Mouse (Mus musculus): ENCODE measurements around the gene M1ap.

Gene M1ap

GRCm38 (mm10) chr6:82946651-82947050 lies at the start of gene M1ap:
Gene M1ap (plus strand): TSS chr6:82946902.
- in situ Hi-C loops (cut with MboI) = no loop called here

- in situ Hi-C loops (cut with MboI) = no loop called here
Measured at GRCm38 (mm10) chr6:82897311-82897710, 49.4 kb upstream of the M1ap start.

- in situ Hi-C loops (cut with MboI) = no loop called here
Measured at GRCm38 (mm10) chr6:82898227-82898626, 48.5 kb upstream of the M1ap start.

DNA sequence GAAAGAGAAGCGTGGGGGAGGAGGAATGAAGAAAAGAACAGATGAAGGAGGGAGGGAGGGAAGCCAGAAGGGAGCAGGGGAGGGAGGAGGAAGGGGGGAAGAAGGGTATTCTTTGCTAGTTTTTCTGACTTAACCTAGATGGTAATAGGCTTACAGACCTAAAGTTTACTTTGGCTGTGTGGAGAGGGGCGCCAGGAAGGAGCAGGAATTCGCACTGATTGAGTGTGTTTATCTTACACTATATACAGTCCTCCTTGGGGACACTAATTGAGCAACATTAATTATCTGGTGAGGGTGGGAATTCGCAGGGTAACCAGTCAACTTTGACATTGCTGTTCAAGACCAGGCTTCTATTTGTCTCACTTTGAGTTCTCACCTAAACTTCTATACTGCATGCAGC lies 48.0 kb upstream of the M1ap start:
- in situ Hi-C loops (cut with MboI) = no loop called here

DNA sequence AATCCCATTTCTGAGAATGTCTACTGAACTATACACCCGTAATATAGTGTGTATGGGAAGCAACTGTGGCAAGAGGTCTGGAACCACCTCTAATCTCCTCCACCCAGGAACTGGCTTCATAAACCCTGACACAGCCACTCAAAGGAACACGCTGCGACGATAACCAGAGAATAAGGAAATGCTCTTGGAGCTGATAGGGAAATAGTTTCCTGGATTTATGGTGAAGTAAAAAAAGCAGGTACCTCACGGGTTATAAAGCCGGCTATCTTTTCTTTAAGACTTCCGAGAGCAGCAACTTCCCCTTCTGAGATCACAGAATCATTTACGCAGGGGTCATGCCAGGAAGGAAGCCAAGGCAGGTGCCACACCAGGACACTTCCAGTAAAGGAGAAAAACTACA lies 44.1 kb upstream of the M1ap start:
- in situ Hi-C loops (cut with MboI) = no loop called here

GRCm38 (mm10) chr6:82906985-82907384 lies 39.7 kb upstream of the M1ap start:
- in situ Hi-C loops (cut with MboI) = no loop called here

- in situ Hi-C loops (cut with MboI) = no loop called here
Measured at GRCm38 (mm10) chr6:82908034-82908433, 38.7 kb upstream of the M1ap start.

DNA sequence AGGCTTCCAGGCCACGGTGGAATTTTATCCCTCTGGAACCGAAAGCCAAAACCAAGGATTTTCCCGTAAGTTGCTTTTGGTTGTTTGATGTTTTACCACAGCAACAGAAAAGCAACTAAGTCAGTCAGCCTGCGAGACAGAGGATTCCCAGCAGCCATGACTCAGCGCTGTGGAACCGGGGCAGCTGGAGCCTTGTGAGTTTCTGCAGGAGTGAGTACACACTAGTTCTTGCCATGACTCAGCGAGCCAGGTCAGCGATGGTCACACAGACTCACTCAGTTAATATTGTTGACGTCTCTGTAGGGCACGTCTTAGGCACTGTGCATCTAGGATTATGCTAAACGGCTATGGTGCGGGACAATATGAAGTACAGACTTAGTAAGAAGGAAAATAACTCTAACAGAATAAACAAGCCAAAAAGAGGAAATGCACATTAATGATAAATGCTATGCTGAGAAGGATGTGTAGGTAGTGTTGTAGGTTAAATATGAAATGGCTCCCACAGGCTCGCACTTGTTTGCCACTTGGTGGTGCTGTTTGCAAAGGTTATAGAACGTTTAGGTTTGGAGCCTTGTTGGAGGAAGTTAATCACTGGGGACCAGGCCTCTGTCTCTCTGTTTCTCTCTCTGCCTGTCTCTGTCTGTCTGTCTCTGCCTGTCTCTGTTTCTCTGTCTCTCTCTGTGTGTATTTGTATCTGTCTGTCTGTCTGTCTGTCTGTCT lies 37.4 kb upstream of the M1ap start:
- in situ Hi-C loops (cut with MboI) = no loop called here

GRCm38 (mm10) chr6:82911303-82911702 lies 35.4 kb upstream of the M1ap start:
- in situ Hi-C loops (cut with MboI) = no loop called here

DNA sequence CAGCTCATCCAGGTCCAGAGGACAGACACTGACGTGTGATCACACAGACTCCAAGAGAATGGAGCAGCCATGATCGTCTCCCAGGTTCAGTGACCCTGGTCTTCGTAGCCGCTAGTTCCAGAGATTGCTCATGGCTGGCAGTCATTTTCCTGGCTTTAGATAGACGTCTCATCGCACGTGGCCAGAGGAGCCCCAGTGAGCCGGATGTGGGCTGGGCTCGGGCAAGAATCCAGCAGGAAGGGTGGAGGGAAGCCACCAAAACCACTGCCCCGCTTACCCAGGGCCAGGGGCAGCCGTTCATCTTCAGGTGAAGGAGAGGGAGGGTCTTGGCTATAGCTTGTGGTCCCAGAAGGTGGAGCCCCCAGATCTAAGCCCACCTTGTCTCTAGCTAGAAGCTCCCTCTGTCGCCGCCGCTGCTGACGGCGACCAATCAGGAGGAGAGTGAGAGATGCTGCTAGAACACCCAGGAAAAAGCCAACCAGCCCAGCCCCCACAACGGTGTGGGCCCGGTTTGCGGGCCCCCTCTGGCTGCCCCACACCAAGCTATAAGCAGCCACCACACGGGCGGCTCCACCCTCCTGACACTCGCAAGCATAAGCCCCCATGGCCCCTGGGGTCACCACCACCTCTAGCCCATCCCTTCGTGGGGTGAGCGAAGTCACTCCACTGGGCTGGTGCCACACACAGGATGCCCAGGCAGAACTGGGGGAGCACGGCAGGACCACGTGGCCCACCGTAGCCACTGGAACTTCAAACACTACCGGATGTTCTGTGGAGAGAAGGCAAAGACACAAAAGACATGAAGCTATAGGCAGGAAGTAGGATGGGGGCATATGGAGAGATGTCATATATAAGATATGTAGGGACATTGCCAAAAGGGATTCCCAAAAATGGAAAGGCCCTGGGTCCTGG lies 33.1 kb upstream of the M1ap start:
- in situ Hi-C loops (cut with MboI) = no loop called here

- in situ Hi-C loops (cut with MboI) = no loop called here
Measured at GRCm38 (mm10) chr6:82915889-82916288, 30.8 kb upstream of the M1ap start.

- in situ Hi-C loops (cut with MboI) = no loop called here
Measured at GRCm38 (mm10) chr6:82916459-82916858, 30.2 kb upstream of the M1ap start.

DNA sequence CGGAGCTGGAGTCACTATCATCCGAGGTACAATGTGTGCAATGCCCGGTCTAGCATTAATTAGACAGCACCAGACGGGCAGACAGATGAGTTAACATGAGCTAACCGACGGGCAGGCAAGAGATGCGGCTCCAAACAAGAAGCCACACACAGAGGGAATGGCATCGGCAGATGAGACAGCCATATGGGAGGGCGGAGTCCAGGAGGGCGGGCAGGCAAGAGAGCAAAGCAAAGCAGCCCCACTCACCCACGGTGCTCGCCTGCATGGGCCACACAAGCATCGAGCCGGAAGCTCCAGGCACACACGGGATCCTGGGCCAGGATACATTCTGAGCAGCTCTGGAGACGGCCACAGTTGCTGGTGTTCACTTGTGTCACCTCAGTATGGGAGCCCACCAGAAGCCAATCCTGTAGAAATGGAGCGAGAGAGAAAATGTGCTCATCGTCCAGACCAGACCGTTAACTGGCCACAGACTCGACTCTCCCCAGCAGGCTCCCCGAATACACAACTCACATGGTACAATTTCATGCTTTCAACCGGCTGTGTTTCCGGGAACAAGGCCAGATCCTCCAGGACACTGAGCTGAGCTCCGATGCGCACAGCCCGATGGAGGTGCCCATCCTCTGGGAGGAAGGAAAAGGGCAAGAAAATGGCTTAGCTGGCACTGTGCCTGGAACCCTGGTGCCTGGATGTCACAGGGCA lies 29.5 kb upstream of the M1ap start:
- in situ Hi-C loops (cut with MboI) = no loop called here

DNA sequence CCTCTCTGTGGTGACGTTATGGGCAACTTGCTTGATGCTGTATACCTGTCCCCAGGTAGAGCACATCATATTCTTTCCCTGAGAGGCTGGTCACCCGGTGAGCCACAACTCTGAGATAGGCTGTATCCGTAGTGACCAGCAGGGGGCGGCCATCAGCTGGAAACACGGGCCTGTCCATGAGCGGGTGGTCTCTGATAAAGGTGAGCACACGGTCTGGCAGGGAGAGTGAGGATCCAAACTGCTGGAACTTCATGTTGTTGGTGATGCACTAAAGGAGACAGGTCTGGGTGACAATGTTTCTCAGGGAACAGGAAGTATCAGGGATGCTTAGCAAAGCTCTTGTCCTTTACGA lies 28.9 kb upstream of the M1ap start:
- in situ Hi-C loops (cut with MboI) = no loop called here

DNA sequence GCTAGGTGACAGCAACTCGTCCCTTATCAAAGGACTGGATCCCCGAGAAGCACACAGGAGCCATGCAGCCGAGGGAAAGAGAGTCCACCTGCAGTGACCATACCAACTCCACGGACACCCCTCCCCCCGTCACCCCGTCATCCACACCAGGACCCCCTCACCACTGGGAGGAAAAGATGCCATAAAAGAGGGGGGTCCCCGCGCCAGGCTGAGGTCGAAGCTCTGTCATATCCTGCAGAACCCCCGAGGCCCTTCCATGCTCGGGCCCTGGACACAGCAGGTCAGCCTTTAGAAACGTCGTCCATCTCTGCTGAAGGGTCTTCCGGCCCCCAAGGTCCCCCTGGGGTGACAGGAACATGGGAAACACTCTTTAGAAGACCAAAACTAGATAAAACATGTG lies 28.3 kb upstream of the M1ap start:
- in situ Hi-C loops (cut with MboI) = no loop called here

DNA sequence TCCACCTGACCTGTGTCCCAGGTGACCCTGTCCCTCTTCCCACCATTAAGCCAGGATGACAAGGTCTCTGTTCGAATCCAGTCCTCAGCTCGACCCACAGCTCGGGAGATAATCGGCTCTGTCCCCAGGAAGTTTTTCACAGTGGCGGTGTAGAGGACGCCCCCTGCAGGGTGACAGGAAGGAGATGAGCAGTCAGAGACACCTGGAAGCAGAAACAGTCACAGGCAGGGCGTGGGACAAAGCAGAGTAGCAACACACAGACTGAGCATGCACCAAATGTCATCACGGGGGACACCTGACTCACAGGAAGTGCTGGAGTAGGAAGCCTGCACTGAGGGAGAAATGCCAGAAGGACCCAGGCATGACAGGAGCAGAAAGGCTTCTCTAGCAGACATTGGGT lies 27.2 kb upstream of the M1ap start:
- in situ Hi-C loops (cut with MboI) = no loop called here

DNA sequence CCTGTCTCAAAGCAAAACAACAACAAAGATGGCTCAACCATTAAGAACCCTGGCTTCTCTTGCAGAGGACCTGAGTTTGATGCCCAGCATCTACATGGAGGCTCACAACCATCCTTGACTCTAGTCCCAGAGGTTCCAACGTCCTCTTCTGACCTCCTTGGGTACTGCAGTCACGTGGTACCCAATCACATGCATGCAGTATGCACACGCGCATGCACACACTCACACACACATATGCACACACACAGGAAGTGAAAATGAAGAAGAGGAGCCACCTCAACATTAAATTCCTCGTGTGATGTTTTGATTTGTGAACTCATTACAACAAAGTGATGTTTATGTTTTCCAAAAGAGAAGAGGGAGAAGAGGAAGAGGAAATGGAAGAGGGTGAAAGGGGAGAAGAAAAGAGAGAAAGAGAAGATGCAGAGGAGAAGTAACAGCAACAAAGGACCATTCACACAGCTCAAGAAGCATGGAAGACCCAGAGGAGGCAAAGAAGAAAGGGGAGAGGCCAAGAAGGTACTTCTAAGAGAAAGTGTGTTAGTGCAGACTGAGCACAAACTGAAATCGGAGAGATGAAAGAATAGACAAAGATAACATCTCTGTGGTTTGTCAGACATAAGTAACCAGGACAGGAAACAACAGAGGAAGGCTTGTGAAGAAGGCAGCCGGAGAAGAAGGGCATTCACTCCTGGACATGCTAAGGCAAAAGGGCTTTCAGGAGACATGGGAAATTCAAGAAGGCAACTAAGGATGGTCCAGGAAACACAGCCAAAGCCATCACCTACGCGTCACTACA lies 25.1 kb upstream of the M1ap start:
- in situ Hi-C loops (cut with MboI) = no loop called here

GRCm38 (mm10) chr6:82925005-82925404 lies 21.7 kb upstream of the M1ap start:
- in situ Hi-C loops (cut with MboI) = no loop called here

- in situ Hi-C loops (cut with MboI) = no loop called here
Measured at GRCm38 (mm10) chr6:82926106-82926505, 20.6 kb upstream of the M1ap start.

- in situ Hi-C loops (cut with MboI) = no loop called here
Measured at GRCm38 (mm10) chr6:82926528-82926927, 20.2 kb upstream of the M1ap start.

- in situ Hi-C loops (cut with MboI) = no loop called here
Measured at GRCm38 (mm10) chr6:82927617-82928016, 19.1 kb upstream of the M1ap start.

Data from mature B cell (primary cell).